Mouse (Mus musculus): ENCODE measurements at regions not wholly inside any gene's neighbourhood (a gene's known extent, or its start where the extent isn't known, plus 50 kb on each side); places are given as distances from the start of the nearest gene placed in this dataset.

DNA sequence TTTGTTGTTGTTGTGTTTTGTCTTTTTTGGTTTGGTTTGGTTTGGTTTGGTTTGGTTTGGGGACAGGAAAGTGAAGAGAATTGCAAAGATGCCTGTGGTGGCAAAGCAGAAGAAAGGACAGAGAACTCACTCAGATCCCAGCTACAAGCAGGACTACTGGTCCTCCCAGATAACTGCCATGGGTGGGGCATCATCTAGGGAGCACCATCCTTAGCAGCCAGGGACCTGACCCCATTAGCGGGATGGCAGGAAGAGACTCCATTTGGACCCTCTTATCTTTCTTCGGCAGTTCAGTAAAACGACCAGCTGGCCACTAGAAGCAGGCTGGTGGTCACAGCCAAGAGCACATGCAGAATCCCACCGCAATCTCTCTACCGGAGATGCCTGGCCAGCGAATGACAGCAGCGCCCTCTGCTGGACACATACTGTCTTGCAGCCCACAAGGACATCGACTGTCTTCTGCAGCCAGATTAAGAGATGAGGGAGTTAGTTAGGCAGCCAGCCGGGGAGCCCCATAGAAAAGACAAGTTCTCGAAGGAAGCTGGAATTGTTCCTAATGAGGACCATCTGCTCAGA, 119.8 kb downstream of the Gm9195 start:
- DNase-seq, result peak; percentile 46

DNA sequence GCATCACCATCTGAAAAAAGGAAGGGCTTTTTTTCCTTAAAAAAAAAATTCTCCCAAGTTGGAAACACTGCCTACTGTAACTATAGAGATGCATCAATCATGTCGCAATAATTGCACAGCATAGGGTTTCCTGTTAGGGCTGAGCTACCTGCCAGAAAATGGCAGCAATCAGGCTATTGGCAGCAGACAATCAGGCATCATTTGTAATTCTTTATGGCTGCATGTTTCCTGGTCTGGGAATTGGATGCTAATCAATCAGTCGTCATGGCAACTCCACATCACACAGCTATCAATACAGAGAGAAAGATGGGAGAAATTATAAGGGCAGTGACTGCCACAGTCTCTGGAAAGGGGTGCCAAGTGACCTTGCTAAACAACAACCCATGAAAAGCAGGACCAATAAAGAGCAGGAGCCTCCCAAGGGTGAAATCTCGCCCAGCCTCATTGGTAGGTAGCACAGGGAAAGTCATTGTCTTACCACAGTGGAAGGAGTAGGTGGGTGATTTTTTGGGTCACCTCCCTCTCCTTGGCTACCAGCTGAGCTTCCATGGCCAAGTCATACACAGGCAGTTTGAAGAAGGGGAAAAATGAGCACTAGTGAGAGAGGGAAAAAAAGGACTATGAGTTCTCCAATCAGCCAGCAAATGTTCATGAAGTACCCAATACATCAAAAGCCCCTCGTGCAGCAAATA, 130.7 kb downstream of the Gm9195 start:
- DNase-seq, result no peak

GRCm38 (mm10) chr14:72360181-72360580, 131.5 kb downstream of the Gm9195 start:
- DNase-seq, result no peak

DNA sequence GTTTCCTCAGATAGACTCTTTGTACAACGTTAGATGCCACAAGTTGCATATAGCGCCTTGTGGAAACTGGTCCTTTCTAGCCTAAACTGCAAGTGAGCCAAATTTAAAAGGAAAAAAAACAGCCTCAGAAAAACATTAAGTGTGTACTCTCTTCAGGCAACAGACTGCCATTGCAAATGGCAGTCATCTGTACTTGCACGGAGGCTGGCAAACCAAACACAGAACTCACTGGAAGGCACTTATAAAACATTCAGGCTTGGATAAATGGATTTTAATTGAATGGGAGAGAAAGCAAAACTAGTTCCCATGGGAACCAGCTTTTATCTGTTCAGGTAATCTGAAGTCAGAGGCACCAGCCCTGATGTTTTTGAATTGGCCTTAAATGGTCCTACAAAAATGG, 133.7 kb downstream of the Gm9195 start:
- no peak for DNase-seq

- no peak for DNase-seq
These were observed 149.5 kb downstream of the Gm9195 start for GRCm38 (mm10) chr14:72342181-72342580.

- DNase-seq, result no peak
These were observed 150.0 kb downstream of the Gm9195 start for GRCm38 (mm10) chr14:72341590-72342154.

DNA sequence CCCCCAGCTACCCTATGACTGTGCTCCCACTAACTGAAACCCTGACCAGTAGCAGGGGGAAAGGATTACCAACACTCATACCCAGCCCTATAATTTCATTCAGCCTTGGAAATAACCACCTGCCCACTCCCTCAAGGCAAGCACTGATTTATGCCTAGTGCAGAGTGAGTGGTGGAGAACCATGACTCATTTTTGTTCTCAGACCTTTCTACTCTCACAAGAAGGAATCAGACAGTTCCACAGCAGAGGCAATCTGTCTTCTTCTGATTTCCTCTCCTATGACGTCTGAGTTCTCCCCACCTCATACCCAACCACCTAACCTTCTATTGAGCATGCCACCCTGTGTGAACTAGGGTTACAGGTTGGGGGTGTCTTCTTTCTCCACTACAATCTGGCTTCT, 153.6 kb downstream of the Gm9195 start:
- no peak for DNase-seq

DNA sequence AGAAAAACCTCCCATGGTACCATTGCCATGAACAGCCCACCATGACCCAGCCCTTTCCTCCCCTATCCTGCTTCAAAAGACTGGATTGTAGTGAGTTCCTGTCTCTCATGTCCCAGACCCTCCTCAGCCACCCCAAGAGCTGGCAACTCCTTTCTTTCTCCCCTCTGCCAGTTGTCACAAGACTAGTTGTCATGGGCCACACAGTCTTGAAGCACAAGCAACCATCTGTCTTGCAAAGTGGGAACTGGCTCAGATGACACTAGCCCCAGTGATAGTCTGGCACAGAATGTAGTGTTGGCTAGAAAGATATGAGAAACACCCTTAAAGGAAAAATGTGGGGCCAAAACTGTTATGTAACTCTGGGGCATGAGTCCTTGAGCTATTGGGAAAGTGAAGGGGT, 187.8 kb downstream of the Gm9195 start:
- DNase-seq, result peak; percentile 39

DNA sequence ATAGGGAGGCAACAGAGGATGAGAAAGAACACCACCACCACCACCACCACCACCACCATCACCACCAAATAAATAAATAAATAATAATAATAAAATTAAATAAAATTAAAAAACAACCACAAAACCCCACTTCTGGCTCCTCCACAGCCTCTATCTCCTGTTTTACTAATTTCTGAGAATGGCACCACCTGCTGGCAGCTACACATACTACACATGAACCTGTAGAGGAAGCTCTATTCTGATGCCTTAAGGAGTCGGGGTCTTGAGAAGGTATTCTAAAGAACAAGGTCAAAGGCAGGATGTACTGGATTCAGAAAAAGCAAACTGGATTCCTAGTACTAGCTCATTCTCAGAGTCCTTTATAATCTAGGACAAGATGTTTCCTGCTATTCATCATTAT, 191.6 kb downstream of the Gm9195 start:
- peak; percentile 5 for DNase-seq

GRCm38 (mm10) chr14:72294631-72295030, 197.0 kb downstream of the Gm9195 start:
- no peak for DNase-seq

GRCm38 (mm10) chr14:72293677-72294387, 197.8 kb downstream of the Gm9195 start:
- peak; percentile 4 for DNase-seq

DNA sequence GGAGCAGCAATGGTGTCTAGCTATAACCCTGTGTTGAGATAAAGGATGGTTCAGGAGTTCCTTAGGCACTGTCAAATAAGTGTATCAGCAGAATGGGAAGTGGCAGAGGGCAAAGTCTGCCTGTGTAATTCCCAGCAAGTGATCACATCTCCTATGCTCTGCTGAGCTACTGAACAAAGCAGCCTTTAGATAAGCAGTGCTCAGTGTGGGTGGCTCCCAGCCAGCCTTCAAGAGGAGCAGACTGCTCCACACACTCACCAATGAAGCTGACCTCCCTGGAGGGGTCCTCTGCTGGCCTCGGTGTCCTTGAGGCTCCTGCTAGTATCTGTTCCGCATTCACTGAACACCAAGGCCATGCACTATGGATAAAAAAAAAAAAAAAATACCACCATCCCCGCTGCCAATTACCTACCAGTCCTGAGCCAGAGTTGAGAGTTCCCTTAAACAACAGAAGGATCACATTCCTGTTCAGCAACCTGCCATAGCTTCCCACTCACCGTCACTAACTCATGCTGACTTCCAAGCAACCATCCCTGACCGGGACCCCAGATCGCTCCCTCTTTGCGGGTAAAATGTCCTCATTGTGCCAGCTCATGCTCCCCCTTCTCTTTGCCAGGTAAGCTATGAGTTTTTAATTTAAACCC, 198.9 kb downstream of the Gm9195 start:
- DNase-seq, result no peak

DNA sequence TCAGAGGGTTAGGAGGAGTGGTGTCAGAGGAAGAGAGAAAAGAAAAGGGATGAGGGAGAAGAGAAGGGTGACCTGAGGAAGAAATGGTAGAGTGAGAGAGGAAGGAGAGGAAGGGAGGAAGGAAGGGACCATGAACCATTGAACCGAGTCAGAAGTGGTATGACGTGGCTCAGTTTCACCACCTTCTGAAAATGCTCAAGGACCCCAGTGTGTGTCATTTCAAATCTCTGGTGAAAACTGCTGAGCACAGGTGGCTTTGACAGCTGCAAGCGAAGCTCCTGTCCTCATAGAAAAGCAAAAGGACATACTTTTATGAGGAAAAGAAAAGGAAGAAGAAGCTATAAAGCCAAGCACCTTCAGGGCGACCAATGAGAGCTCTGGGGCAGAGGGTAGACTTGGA, 214.3 kb downstream of the Gm9195 start:
- DNase-seq, result no peak

- no peak for DNase-seq
These were observed 232.4 kb downstream of the Gm9195 start for GRCm38 (mm10) chr14:72259255-72259654.

DNA sequence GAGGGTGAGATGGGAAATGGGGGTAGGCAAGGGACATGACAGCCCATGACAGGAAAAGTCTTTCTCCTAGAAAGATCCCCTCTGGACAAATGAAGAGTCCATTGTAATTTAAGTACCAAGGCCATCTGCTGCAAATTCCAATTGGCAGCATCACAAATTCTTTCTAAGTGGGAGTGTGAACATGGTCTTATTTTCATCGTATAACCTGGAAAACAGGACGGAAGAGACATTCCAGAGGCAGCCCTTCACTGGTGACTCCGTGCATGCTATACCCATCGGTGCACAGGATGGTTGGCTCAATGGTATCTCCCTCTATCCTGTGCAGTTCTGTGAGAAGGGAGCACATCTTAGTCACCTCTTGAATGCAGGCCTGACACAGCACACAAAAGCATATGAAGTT, 249.8 kb downstream of the Gm9195 start:
- DNase-seq, result no peak

DNA sequence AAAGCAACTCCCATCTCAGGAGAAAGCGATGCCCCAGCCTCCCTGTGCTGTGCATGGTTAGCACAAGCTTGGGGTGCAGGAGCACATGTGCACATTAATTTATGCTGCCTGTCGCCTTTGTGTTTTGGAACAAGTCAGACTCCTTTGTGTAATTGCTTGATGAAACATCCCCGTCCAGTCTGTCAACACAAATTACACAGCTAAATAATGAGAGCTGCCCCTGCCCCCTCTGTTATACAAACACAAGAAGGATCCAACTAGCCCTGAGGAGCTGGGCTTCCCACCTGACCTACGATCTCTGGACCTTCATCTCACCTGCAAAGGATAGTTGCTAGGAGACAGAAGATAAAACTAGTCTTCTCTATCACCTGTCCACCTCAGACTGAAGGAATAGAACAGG, 251.4 kb downstream of the Gm9195 start:
- DNase-seq, result no peak

DNA sequence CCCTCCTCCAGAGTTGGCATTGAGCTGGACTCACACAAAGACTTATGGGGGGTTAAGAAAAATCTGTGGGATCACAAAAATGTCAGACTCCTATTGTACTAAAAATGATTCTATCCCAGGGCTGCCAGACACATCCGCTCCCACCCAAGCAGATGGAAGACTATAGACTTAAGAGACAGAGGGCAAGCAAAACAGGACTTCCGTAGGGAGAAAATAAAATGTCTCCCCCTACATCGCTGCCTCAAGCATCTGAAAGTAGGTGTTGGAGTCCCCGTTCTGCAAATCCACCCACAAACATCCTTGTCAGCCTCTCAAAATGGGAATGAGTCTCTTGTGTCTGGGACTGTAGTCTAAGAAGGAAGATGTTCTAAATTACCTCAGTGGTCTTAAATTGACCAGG, 253.3 kb downstream of the Gm9195 start:
- no peak for DNase-seq

DNA sequence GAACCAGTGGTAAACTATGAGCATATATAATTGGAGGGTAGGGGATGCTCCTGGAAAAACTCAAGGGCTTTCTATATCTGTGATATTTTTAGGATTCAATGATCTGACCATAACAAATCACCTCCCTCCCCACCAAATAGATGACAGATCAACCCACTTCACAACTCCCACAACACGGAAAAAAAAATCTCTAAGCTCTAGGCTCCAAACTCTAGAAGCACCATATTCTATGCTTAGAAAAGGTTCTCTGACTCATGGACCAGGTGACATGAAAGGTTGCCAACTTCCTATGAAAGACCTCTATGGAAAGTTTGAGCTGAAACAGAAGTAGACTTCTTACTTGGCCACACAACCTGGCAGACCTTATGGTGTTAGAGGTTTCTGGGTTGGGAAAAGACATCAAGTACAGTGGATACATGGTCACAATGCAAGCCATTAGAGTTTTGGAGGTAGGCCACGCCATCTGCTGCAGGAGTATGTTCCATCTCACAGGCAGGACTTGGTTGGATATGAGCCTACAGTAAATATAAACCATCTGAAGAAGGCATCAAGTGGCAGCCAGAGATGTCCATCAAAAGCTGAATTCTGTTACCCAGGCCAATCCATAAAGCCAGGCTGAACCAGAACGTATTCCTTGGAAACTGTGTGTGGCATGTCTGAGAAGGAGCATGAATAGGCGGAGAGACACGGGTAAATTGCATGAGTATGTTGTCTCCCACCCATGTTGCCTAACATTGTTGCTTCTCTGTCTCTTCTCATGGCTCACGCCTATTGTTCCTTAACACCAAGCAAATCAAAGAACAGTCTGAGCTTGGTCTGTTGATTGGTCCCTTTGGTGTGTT, 257.2 kb downstream of the Gm9195 start:
- DNase-seq, result peak; percentile 89

DNA sequence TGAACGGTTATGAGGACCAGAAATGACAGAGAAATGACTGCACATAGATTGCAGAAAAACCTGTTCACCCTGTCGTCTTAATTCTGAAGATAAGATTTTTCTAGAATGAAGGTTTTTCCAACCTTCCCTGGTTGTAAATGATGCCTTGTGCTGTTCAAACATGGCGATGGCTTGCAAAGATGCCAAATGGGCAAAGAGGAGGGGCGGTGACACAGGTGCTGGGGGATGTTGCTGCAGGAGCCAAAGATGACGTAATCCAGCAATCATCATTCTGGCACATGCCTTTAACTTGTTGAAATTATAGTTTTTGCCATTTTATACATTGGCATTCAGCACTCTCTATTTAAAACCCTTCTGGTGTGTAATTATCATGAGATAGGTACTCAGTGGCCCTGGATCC, 263.8 kb downstream of the Gm9195 start:
- DNase-seq, result no peak

DNA sequence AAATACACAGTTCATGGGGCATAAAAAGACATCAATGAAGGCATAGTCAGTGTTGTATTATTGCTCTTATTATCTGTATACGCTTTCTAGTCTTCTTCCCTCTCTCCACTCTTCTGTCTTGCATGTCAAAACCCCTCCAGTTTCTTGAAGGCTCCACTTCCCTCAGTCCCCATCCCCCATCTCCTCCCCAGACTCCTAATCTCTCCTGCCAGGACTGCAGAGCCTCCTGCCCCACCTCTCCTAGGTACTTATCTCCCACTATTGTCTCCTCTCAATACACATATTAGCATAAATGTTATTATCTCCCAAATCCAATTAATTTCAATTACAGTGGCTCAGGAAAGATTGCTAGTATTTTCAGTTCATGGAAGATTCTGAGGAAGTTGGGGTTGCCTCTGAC, 264.2 kb downstream of the Gm9195 start:
- DNase-seq, result no peak

GRCm38 (mm10) chr14:72226946-72227345, 264.7 kb downstream of the Gm9195 start:
- no peak for DNase-seq

GRCm38 (mm10) chr14:72222836-72223235, 268.8 kb downstream of the Gm9195 start:
- DNase-seq, result no peak

DNA sequence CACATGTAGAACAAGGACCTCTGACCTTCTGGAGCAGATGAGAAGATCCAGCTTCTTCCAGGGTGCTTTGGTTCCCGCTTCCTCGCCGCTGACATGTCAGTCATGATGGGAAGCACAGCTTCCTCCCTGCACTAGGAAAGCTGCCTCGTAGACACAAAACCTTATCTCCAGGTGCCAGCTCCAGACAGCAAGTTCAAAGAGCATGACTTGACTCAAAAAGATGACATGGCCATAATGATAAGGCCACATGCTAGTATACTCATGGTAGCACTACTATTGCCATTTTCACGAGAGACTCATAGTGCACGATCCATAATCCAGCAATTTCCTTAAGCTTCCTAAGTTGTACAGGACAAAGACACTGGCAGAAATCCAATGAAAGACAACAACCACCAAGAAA, 272.1 kb downstream of the Gm9195 start:
- no peak for DNase-seq

All from cerebellum, adult 9-11 months (tissue).